Mouse (Mus musculus) frontal cortex, postnatal 10 days (tissue): ENCODE data around the gene 1700102P08Rik.

ENCODE experiments used
- DNase-seq, 2 experiments: peaks; one replicate each; pipeline ENCODE4 v3.0.0; 2022; ENCODE audit warnings: low spot score in 2 of 2, mixed read lengths in 1 of 2

1700102P08Rik gene

GRCm38 (mm10) chr9:108411381-108411942 is 18.9 kb downstream of the 1700102P08Rik start:
- DNase-seq, result peak in 1 of 2 experiments; percentile 43

- DNase-seq, result no peak
Measured at GRCm38 (mm10) chr9:108412221-108412620, 19.6 kb downstream of the 1700102P08Rik start.

GRCm38 (mm10) chr9:108428384-108428783 is 35.8 kb downstream of the 1700102P08Rik start, which contains the start of gene Ccdc36:
Gene Ccdc36, minus strand, starts transcription at chr9:108428484.
- no peak for DNase-seq

- DNase-seq, result no peak
Measured at GRCm38 (mm10) chr9:108431431-108432067, 38.9 kb downstream of the 1700102P08Rik start.

GRCm38 (mm10) chr9:108436182-108436581 is 43.6 kb downstream of the 1700102P08Rik start, which contains the start of gene BC048562:
Gene BC048562, plus strand, starts transcription at chr9:108436482.
- DNase-seq, result no peak

- DNase-seq, result no peak
Measured at GRCm38 (mm10) chr9:108439176-108439575, 46.6 kb downstream of the 1700102P08Rik start.

GRCm38 (mm10) chr9:108440485-108440884 is 47.9 kb downstream of the 1700102P08Rik start:
- no peak for DNase-seq

GRCm38 (mm10) chr9:108441236-108441919 is 48.8 kb downstream of the 1700102P08Rik start:
- no peak for DNase-seq

- no peak for DNase-seq
Measured at GRCm38 (mm10) chr9:108445125-108445524, 52.5 kb downstream of the 1700102P08Rik start.

GRCm38 (mm10) chr9:108449860-108450259 is 57.3 kb downstream of the 1700102P08Rik start:
- peak in 1 of 2 experiments; percentile 58 for DNase-seq

- DNase-seq, result no peak
Measured at GRCm38 (mm10) chr9:108450292-108451169, 57.9 kb downstream of the 1700102P08Rik start.

- DNase-seq, result no peak
Measured at GRCm38 (mm10) chr9:108451170-108451493, 58.5 kb downstream of the 1700102P08Rik start.

- DNase-seq, result no peak
Measured at GRCm38 (mm10) chr9:108451519-108452160, 59.0 kb downstream of the 1700102P08Rik start.

GRCm38 (mm10) chr9:108452291-108452906 is 59.8 kb downstream of the 1700102P08Rik start:
- DNase-seq, result peak; percentile 74 to 87

GRCm38 (mm10) chr9:108452911-108453310 is 60.3 kb downstream of the 1700102P08Rik start:
- DNase-seq, result no peak

GRCm38 (mm10) chr9:108453458-108453857 is 60.9 kb downstream of the 1700102P08Rik start:
- no peak for DNase-seq

- DNase-seq, result no peak
Measured at GRCm38 (mm10) chr9:108454429-108454828, 61.8 kb downstream of the 1700102P08Rik start.

- DNase-seq, result no peak
Measured at GRCm38 (mm10) chr9:108455747-108456571, 63.4 kb downstream of the 1700102P08Rik start.

- DNase-seq, result no peak
Measured at GRCm38 (mm10) chr9:108456953-108457352, 64.3 kb downstream of the 1700102P08Rik start.

- DNase-seq, result no peak
Measured at GRCm38 (mm10) chr9:108459939-108460318, 67.3 kb downstream of the 1700102P08Rik start.
